Mouse (Mus musculus): Measurements from ENCODE around the gene Spryd4. TPM values are rescaled to one million over a fixed set of nuclear protein-coding genes. Genes with fewer than 3 reads are reported as not detected.
"Not testable (repeated sequence)": the region's sequence is repeated elsewhere in the genome, so short reads cannot be mapped to it uniquely, and the experiment has no call there.

The Spryd4 gene
- total and polyA plus RNA-seq, 3 experiments: 4.4 to 18.8 (median 13.9) TPM

- Histone ChIP-seq H3K9me3 (replicated peaks) (no peaks in the 10 kb centered on the region), H3K4me3 (ENCODE audit: low read depth, low read length) (no peak overlapping the region), H3K27me3 (ENCODE audit: insufficient read depth, low read length) (no peaks in the 10 kb centered on the region), H3K4me1 (ENCODE audit: insufficient read depth, low read depth, low read length) (peaks cover 18% of the 10 kb centered on the region), H3K36me3 (replicated peaks) (no peaks in the 10 kb centered on the region)
- no peak for DNase-seq (ENCODE audit: low spot score)
- ATAC-seq (ENCODE audit: extremely low read depth, insufficient number of reproducible peaks, low FRiP score, poor library complexity, severe bottlenecking): no peak
- TF ChIP-seq GATA2 (IDR thresholded peaks at IDR 0.05; ENCODE audit: borderline replicate concordance, low read depth, low read length) (no peak), GATA1 (IDR thresholded peaks at IDR 0.05; ENCODE audit: borderline replicate concordance, low read length) (no peak), TAL1 (conservative IDR thresholded peaks at IDR 0.05; ENCODE audit: low read depth, low read length) (no peak), CTCF (IDR thresholded peaks at IDR 0.05; ENCODE audit: low read depth, low read length) (no peak), POLR2AphosphoS5 (IDR thresholded peaks at IDR 0.05; ENCODE audit: insufficient replicate concordance, low read depth, low read length) (no peak)
Measured at GRCm38 (mm10) chr10:128218387-128219117, 6.9 kb upstream of the Spryd4 start.

GRCm38 (mm10) chr10:128214981-128215380, 3.4 kb upstream of the Spryd4 start:
- peaks cover 11% of the 10 kb centered on the region for H3K36me3 ChIP-seq (replicated peaks)
- H3K4me3 ChIP-seq (ENCODE audit: low read depth, low read length): no peak overlapping the region
- DNase-seq (ENCODE audit: low spot score) (no peak), ATAC-seq (ENCODE audit: extremely low read depth, insufficient number of reproducible peaks, low FRiP score, poor library complexity, severe bottlenecking) (no peak)
- no peak for TF ChIP-seq GATA2 (IDR thresholded peaks at IDR 0.05; ENCODE audit: borderline replicate concordance, low read depth, low read length)
- TF ChIP-seq POLR2AphosphoS5 (IDR thresholded peaks at IDR 0.05; ENCODE audit: insufficient replicate concordance, low read depth, low read length): no peak
- peaks cover 27% of the 10 kb centered on the region for H3K4me1 ChIP-seq (ENCODE audit: insufficient read depth, low read depth, low read length)
- H3K9me3 ChIP-seq (replicated peaks): no peaks in the 10 kb centered on the region
- peaks cover 4% of the 10 kb centered on the region; the same call in 1 of the 2 replicates for H3K27me3 ChIP-seq (ENCODE audit: insufficient read depth, low read length)

- peaks cover 18% of the 10 kb centered on the region for H3K36me3 ChIP-seq (replicated peaks)
- H3K4me3 ChIP-seq (ENCODE audit: low read depth, low read length); ATAC-seq (ENCODE audit: extremely low read depth, insufficient number of reproducible peaks, low FRiP score, poor library complexity, severe bottlenecking); DNase-seq (ENCODE audit: low spot score); H3K9me3 ChIP-seq (replicated peaks); H3K27me3 ChIP-seq (ENCODE audit: insufficient read depth, low read length): not testable (repeated sequence)
- peaks cover 25% of the 10 kb centered on the region for H3K4me1 ChIP-seq (ENCODE audit: insufficient read depth, low read depth, low read length)
Measured at GRCm38 (mm10) chr10:128214112-128214511, 2.5 kb upstream of the Spryd4 start.

- H3K4me1 ChIP-seq (ENCODE audit: insufficient read depth, low read depth, low read length): peaks cover 21% of the 10 kb centered on the region
- no peaks in the 10 kb centered on the region for H3K9me3 ChIP-seq (replicated peaks)
- no peak for DNase-seq (ENCODE audit: low spot score)
- peaks cover 28% of the 10 kb centered on the region for H3K36me3 ChIP-seq (replicated peaks)
- peaks cover 4% of the 10 kb centered on the region; the same call in 1 of the 2 replicates for H3K27me3 ChIP-seq (ENCODE audit: insufficient read depth, low read length)
- TF ChIP-seq POLR2AphosphoS5 (IDR thresholded peaks at IDR 0.05; ENCODE audit: insufficient replicate concordance, low read depth, low read length): no peak
- 0 out of 2 replicates have a peak, but pooled peaks have one; percentile 14 for TF ChIP-seq CTCF (IDR thresholded peaks at IDR 0.05; ENCODE audit: low read depth, low read length)
- no peak overlapping the region; the same call in 1 of the 2 replicates for H3K4me3 ChIP-seq (ENCODE audit: low read depth, low read length)
- no peak for ATAC-seq (ENCODE audit: extremely low read depth, insufficient number of reproducible peaks, low FRiP score, poor library complexity, severe bottlenecking)
Measured at GRCm38 (mm10) chr10:128212871-128213323, 1.3 kb upstream of the Spryd4 start.

GRCm38 (mm10) chr10:128212148-128212547, 541 bp upstream of the Spryd4 start:
- Histone ChIP-seq H3K4me3 (ENCODE audit: low read depth, low read length) (peak overlapping the region; percentile 74; the same call in 1 of the 2 replicates), H3K27me3 (ENCODE audit: insufficient read depth, low read length) (peaks cover 4% of the 10 kb centered on the region; the same call in 1 of the 2 replicates), H3K9me3 (replicated peaks) (no peaks in the 10 kb centered on the region), H3K36me3 (replicated peaks) (peaks cover 36% of the 10 kb centered on the region), H3K4me1 (ENCODE audit: insufficient read depth, low read depth, low read length) (peaks cover 21% of the 10 kb centered on the region)
- TF ChIP-seq GATA2 (IDR thresholded peaks at IDR 0.05; ENCODE audit: borderline replicate concordance, low read depth, low read length): no peak
- no peak for TF ChIP-seq POLR2AphosphoS5 (IDR thresholded peaks at IDR 0.05; ENCODE audit: insufficient replicate concordance, low read depth, low read length)
- TF ChIP-seq GATA1 (IDR thresholded peaks at IDR 0.05; ENCODE audit: borderline replicate concordance, low read length): no peak
- TF ChIP-seq CTCF (IDR thresholded peaks at IDR 0.05; ENCODE audit: low read depth, low read length): no peak
- TF ChIP-seq TAL1 (conservative IDR thresholded peaks at IDR 0.05; ENCODE audit: low read depth, low read length): no peak
- DNase-seq (ENCODE audit: low spot score) (no peak), ATAC-seq (ENCODE audit: extremely low read depth, insufficient number of reproducible peaks, low FRiP score, poor library complexity, severe bottlenecking) (no peak)

- Histone ChIP-seq H3K4me1 (ENCODE audit: insufficient read depth, low read depth, low read length) (peaks cover 21% of the 10 kb centered on the region), H3K27me3 (ENCODE audit: insufficient read depth, low read length) (peaks cover 4% of the 10 kb centered on the region; the same call in 1 of the 2 replicates), H3K4me3 (ENCODE audit: low read depth, low read length) (peak overlapping the region; percentile 74), H3K36me3 (replicated peaks) (peaks cover 48% of the 10 kb centered on the region), H3K9me3 (replicated peaks) (no peaks in the 10 kb centered on the region)
- ATAC-seq (ENCODE audit: extremely low read depth, insufficient number of reproducible peaks, low FRiP score, poor library complexity, severe bottlenecking) (no peak), DNase-seq (ENCODE audit: low spot score) (peak; percentile 36)
- TF ChIP-seq POLR2AphosphoS5 (IDR thresholded peaks at IDR 0.05; ENCODE audit: insufficient replicate concordance, low read depth, low read length) (no peak), TAL1 (conservative IDR thresholded peaks at IDR 0.05; ENCODE audit: low read depth, low read length) (no peak), CTCF (IDR thresholded peaks at IDR 0.05; ENCODE audit: low read depth, low read length) (no peak), GATA1 (IDR thresholded peaks at IDR 0.05; ENCODE audit: borderline replicate concordance, low read length) (no peak), GATA2 (IDR thresholded peaks at IDR 0.05; ENCODE audit: borderline replicate concordance, low read depth, low read length) (no peak)
Measured at GRCm38 (mm10) chr10:128210954-128211353, 653 bp downstream of the Spryd4 start.
